Mouse (Mus musculus) heart, embryonic 14.5 days (tissue): ENCODE results near the gene Ddx39b. TPM values are rescaled to one million over a fixed set of nuclear protein-coding genes. Genes with fewer than 3 reads are reported as not detected.
A peak's percentile ranks its signal among the peaks of the same experiment; 100 is the strongest.

ENCODE experiments used
- ATAC-seq: fragments of 200-750 bp; cut with Nextera tagmentation; 2 replicates; pipeline ENCODE4 v1.8.0; 2017; ENCODE audit warnings: low read depth, moderate TSS enrichment; ENCODE audit not compliant: insufficient number of reproducible peaks, insufficient read depth, low FRiP score
- H3K27ac ChIP-seq, 2 experiments: fragments of 200-500 bp in 1 of 2; fragments of 300-500 bp in 1 of 2; sonication (generic) in 1 of 2; replicated peaks in 1 of 2; 2 replicates each; pipeline ENCODE4 v1.5.1; 2012 to 2014; ENCODE audit warnings: low read depth in 2 of 2, low read length in 2 of 2, control low read depth in 1 of 2, mild to moderate bottlenecking in 1 of 2, mixed read lengths in 1 of 2; ENCODE audit not compliant: control insufficient read depth in 1 of 2, insufficient read depth in 1 of 2
- H3K27me3 ChIP-seq: fragments of 300-500 bp; sonication (generic); 2 replicates; pipeline ENCODE4 v1.6.1; 2014; ENCODE audit warnings: mild to moderate bottlenecking, low read length, control low read depth; ENCODE audit not compliant: control insufficient read depth, insufficient read depth
- H3K36me3 ChIP-seq: fragments of 300-500 bp; sonication (generic); 2 replicates; pipeline ENCODE4 v1.6.1; 2014; ENCODE audit warnings: mild to moderate bottlenecking, control low read depth, low read length, mixed read lengths; ENCODE audit not compliant: control insufficient read depth, insufficient read depth
- H3K4me1 ChIP-seq, 2 experiments: fragments of 200-500 bp in 1 of 2; fragments of 300-500 bp in 1 of 2; sonication (generic) in 1 of 2; 2 replicates each; pipeline ENCODE4 v1.6.1; 2012 to 2014; ENCODE audit warnings: low read length in 2 of 2, control low read depth in 1 of 2, mixed read lengths in 1 of 2; ENCODE audit not compliant: control insufficient read depth in 2 of 2, insufficient read depth in 2 of 2
- H3K4me2 ChIP-seq: fragments of 300-500 bp; sonication (generic); 2 replicates; pipeline ENCODE4 v1.6.1; 2014; ENCODE audit warnings: mild to moderate bottlenecking, low read length
- H3K4me3 ChIP-seq, 2 experiments: fragments of 200-500 bp in 1 of 2; fragments of 300-500 bp in 1 of 2; sonication (generic) in 1 of 2; 2 replicates each; pipeline ENCODE4 v1.5.1; 2012 to 2014; ENCODE audit warnings: low read length in 2 of 2, mild to moderate bottlenecking in 2 of 2, control low read depth in 1 of 2, low read depth in 1 of 2, moderate library complexity in 1 of 2; ENCODE audit not compliant: control insufficient read depth in 1 of 2, insufficient read depth in 1 of 2
- H3K9ac ChIP-seq: fragments of 300-500 bp; sonication (generic); 2 replicates; pipeline ENCODE4 v1.6.1; 2014; ENCODE audit warnings: mild to moderate bottlenecking, low read length
- H3K9me3 ChIP-seq: fragments of 300-500 bp; sonication (generic); 2 replicates; pipeline ENCODE4 v1.6.1; 2016; ENCODE audit warnings: low read length, control low read depth; ENCODE audit not compliant: control insufficient read depth
- WGBS: fragments of 180-500 bp; shearing (Covaris S2); extraction: QIAGEN DNeasy Blood & Tissue Kit; methylation state at CpG from one replicate; pipeline ENCODE4 v1.1.7; 2014; 5-methylcytosine and 5-hydroxymethylcytosine counted together
- polyA plus RNA-seq: library from polyadenylated mRNA; unstranded; fragments of >200 nt; fragmentation: Nextera tagmentation; extraction: Ambion mirVana; gene quantifications from 2 replicates; pipeline ENCODE4 v1.2.1, GENCODE M21; 2014

Ddx39b gene
- polyA plus RNA-seq, 1 experiment from 2014 or later, result 246 TPM

DNA sequence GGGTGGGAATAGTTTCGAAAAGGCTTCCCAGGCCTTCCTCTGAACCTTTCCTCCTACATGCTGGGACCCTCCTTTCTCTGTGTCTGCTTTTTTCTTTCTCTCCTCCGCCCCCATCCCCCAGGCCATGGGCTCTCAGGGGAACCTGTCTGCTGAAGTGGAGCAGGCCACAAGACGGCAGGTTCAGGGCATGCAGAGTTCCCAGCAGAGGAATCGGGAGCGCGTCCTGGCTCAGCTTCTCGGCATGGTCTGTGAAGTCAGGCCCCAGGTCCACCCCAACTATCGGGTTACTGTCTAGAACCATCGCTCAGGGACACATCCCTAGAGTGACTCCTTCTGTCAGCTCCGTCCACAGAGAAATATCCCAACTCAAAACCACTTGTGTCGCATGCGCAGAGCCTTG, 4.0 kb upstream of the Ddx39b start:
- Histone ChIP-seq H3K27ac (no peak overlapping the region), H3K27me3 (no peaks in the 10 kb centered on the region), H3K9me3 (no peaks in the 10 kb centered on the region), H3K4me3 (no peak overlapping the region), H3K4me2 (no peak overlapping the region), H3K36me3 (peaks cover 27% of the 10 kb centered on the region), H3K9ac (no peak overlapping the region), H3K4me1 (peaks cover 8 to 26% of the 10 kb centered on the region in 2 experiments)
- 81% methylated on average over 12 of the region's 12 CpGs for WGBS
- ATAC-seq, result no peak

DNA sequence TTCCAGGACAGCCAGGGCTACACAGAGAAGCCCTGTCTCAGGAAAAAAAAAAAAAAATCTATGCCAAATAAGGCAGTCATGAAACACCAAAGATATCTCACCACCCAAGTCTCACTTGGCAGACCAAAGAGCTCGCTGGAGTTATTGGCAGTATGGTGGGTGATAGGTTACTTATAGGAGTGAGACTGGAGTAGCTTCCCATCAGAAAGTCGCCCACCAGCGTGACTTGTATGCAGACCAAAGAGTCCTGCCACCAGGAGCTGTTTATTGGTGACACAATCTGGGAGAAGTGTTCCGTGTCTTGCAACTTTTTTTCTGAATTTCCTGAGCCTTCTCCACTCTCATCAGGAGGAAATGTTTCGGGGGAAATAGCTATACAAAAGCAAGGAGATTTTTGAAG, 1.8 kb upstream of the Ddx39b start:
- Histone ChIP-seq H3K9ac (no peak overlapping the region), H3K27me3 (no peaks in the 10 kb centered on the region), H3K36me3 (peaks cover 30% of the 10 kb centered on the region), H3K9me3 (no peaks in the 10 kb centered on the region), H3K27ac (peak overlapping the region in 1 of 2 experiments; percentile 98; a peak in 1 of 4 replicates), H3K4me2 (no peak overlapping the region), H3K4me3 (no peak overlapping the region), H3K4me1 (peaks cover 15 to 32% of the 10 kb centered on the region in 2 experiments)
- ATAC-seq, result no peak
- 79% methylated on average over 5 of the region's 5 CpGs for WGBS

DNA sequence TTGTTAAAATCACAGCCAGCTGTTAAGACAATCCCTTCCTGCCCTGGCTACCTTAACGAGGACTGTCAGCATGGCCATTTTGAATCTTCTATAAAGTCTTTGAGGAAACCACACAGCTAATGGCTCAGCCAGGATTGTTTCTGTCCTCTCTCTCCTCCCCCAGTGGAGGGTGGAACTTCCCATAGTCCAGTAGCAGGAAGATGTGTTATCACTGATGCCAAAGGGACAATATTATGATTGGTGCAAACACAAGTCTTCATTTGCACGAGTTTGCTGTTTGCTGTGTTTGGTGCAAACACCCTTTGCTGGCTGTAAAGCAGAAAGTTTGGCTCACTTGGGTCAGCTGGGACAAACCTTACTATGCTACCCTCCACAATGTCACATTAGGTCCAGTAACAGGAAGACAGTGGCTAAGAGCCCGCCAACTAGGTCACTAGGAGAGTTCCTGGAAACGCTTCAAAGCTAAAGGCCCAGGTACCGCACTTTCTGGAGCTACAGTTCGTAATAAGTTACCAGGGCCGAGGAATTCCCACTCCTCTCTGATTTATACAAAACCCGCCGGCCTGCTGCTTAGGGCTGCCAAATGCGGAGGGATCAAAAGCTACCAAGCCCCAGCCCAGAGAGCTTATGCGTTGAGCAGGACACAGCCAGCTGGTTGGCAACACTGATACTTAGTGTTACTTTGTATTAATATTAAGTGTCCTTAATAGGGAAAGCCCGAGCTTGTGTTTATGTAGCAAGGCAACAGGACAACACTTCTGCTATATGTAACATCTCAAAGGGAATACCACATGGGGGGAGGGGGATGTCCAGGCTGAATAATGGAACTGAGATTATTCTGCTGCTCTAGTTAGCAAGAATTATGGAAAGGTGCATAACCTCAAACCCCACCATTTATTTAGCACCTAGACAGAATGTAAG, 902 bp upstream of the Ddx39b start:
- Histone ChIP-seq H3K9ac (peak overlapping the region; percentile 100), H3K4me1 (peaks cover 17 to 41% of the 10 kb centered on the region in 2 experiments), H3K4me2 (peak overlapping the region; percentile 66), H3K27me3 (no peaks in the 10 kb centered on the region), H3K27ac (peak overlapping the region; percentile 98 to 99), H3K36me3 (peaks cover 39% of the 10 kb centered on the region), H3K4me3 (peak overlapping the region in 1 of 2 experiments; percentile 95; a peak in 3 of 4 replicates), H3K9me3 (no peaks in the 10 kb centered on the region)
- 32% methylated on average over 12 of the region's 12 CpGs for WGBS
- no peak for ATAC-seq

DNA sequence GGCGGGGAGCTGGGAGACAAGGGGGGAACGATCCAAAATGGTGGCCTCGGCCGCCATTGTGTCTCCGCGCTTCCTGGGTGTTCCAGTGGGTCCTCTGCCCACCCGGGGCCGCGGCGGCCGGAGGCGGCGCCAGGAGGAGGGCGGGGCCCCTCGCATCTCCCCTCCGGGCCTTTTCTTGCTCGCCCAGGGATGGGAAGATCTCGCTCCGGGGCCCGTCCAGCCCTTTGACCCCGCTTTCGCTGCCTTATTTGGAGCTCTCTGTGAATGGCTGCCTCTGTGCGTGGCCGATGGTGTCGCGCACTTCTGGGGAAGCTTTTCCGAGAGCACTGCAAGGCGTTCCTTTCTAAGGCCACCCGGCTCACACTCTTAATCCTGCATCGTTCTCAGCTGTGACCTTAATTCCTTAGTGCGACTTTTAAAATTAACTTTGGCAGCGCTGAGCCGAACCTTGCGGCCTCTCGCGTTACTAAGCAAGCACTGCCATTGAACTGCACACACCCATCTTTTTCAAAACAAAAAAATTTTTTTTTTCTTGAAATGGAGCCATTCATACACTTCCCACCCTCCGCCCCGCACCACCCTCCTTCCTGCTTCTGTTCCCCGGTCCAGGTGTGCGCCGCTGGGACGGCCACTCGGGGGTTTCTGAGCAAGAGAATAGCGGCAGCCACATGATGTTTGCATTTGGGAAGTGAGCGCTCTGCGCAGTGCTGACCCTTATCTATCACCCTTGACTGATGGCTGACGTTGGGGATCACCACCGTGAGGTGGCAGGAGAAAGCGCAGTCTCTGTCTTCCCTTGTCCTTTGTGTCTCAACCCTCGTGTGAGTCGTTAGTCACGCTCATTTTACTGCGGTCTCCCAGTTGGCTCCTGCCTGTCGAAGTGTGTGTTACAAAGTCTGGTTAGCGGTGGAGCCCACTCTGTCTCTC, 732 bp downstream of the Ddx39b start:
- H3K9me3 ChIP-seq, result no peaks in the 10 kb centered on the region
- under 1% methylated on average over 53 of the region's 55 CpGs for WGBS
- peak overlapping the region; percentile 100 for H3K9ac ChIP-seq
- peak overlapping the region; percentile 96 to 98 for H3K27ac ChIP-seq
- H3K4me2 ChIP-seq, result peak overlapping the region; percentile 88
- H3K4me3 ChIP-seq, result peak overlapping the region; percentile 95
- no peaks in the 10 kb centered on the region for H3K27me3 ChIP-seq
- peaks cover 56% of the 10 kb centered on the region for H3K36me3 ChIP-seq
- H3K4me1 ChIP-seq, result peaks cover 17 to 48% of the 10 kb centered on the region in 2 experiments
- peak; percentile 33; the same call in 1 of the 2 replicates for ATAC-seq

DNA sequence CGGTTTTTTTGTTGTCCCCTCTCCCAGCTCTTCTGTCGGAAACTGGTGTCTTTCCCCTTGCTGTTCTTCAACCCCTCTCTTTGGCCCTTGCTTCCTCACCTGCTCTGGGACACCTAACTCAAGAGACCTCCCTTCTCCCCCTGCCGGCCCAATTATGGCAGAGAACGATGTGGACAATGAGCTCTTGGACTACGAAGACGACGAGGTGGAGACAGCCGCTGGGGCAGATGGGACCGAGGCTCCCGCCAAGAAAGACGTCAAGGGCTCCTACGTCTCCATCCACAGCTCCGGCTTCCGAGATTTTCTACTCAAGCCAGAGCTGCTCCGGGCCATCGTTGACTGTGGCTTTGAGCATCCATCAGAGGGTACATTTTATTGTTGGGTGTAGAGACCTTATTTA, 1.5 kb downstream of the Ddx39b start:
- peak overlapping the region; percentile 88 for H3K4me2 ChIP-seq
- 8% methylated on average over 16 of the region's 16 CpGs for WGBS
- H3K27ac ChIP-seq, result peak overlapping the region; percentile 96 to 98
- H3K9ac ChIP-seq, result peak overlapping the region; percentile 100
- H3K4me1 ChIP-seq, result peaks cover 17 to 48% of the 10 kb centered on the region in 2 experiments
- H3K4me3 ChIP-seq, result peak overlapping the region; percentile 95
- peaks cover 56% of the 10 kb centered on the region for H3K36me3 ChIP-seq
- no peak for ATAC-seq
- no peaks in the 10 kb centered on the region for H3K27me3 ChIP-seq
- no peaks in the 10 kb centered on the region for H3K9me3 ChIP-seq

DNA sequence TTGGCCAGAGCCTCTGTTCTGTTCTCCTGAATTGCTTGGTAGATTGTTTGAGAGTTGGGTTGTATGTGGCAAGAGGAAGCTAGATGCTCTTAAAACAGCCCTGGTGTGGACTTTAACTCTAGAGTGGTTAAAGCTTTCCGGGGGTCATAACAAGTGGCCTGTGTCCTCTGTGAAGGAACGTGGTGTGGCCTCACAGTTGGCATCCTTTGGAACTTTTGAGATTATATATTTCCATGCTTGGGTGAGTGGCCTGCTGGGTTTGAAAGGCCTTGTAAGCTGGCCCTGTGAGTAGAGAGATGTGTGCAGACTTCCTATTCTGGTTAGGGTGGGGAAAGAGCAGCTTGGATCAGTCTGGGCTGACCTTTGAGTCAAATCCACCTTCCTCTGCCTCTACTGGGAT, 3.5 kb downstream of the Ddx39b start:
- peaks cover 71% of the 10 kb centered on the region for H3K36me3 ChIP-seq
- peaks cover 17 to 47% of the 10 kb centered on the region in 2 experiments for H3K4me1 ChIP-seq
- WGBS, result 65% methylated on average over 2 of the region's 2 CpGs
- peak overlapping the region; percentile 88 for H3K4me2 ChIP-seq
- peak overlapping the region in 1 of 2 experiments; percentile 10; a peak in 1 of 4 replicates for H3K4me3 ChIP-seq
- no peak for ATAC-seq
- H3K9ac ChIP-seq, result peak overlapping the region; percentile 100; the same call in 1 of the 2 replicates
- no peaks in the 10 kb centered on the region for H3K9me3 ChIP-seq
- H3K27ac ChIP-seq, result no peak overlapping the region
- H3K27me3 ChIP-seq, result no peaks in the 10 kb centered on the region
